Mouse (Mus musculus) megakaryocyte, embryonic 14.5 days (primary cell): Measurements from ENCODE around the gene Olfr1185-ps1. TPM values are rescaled to one million over a fixed set of nuclear protein-coding genes. Genes with fewer than 3 reads are reported as not detected.
"Not testable (repeated sequence)": the region's sequence is repeated elsewhere in the genome, so short reads cannot be mapped to it uniquely, and the experiment has no call there.

Experiments
- H3K27me3 ChIP-seq: replicated peaks from 2 replicates; pipeline ENCODE3; 2012; ENCODE audit warnings: inconsistent platforms
- H3K36me3 ChIP-seq: replicated peaks from 2 replicates; pipeline ENCODE3; 2012; ENCODE audit warnings: low read length, inconsistent platforms, mixed read lengths
- H3K4me1 ChIP-seq: 2 replicates; pipeline ENCODE4 v1.6.1; 2012; ENCODE audit warnings: inconsistent platforms
- H3K4me3 ChIP-seq: replicated peaks from 2 replicates; pipeline ENCODE3; 2012; ENCODE audit warnings: moderate library complexity, mild to moderate bottlenecking, inconsistent platforms
- H3K9me3 ChIP-seq: 2 replicates; pipeline ENCODE4 v1.6.1; 2012; ENCODE audit warnings: inconsistent platforms
- FLI1 ChIP-seq: IDR thresholded peaks from 2 replicates; pipeline ENCODE4 v1.6.1; 2012; ENCODE audit warnings: low read length, inconsistent platforms, mixed read lengths
- GATA1 ChIP-seq: IDR thresholded peaks from 3 replicates; pipeline ENCODE4 v1.6.1; 2012; ENCODE audit warnings: mixed read lengths, low read length, inconsistent platforms, borderline replicate concordance
- polyA plus RNA-seq: library from polyadenylated mRNA; stranded (reverse); fragments of >175 nt; gene quantifications from 2 replicates; pipeline ENCODE4 v1.2.3, GENCODE M21; 2012; ENCODE audit warnings: low replicate concordance; ENCODE audit not compliant: insufficient read depth

Olfr1185-ps1 gene
- not detected in 2 replicates for polyA plus RNA-seq

- no peak within 1 kb of the TSS for H3K4me3 ChIP-seq
- no peaks in the 10 kb centered on the region for H3K36me3 ChIP-seq
- H3K4me1 ChIP-seq, result no peaks in the 10 kb centered on the region
- no peaks in the 10 kb centered on the region for H3K9me3 ChIP-seq
- no peak for TF ChIP-seq FLI1
- TF ChIP-seq GATA1, result no peak
- H3K27me3 ChIP-seq, result no peaks in the 10 kb centered on the region
Observed at GRCm38 (mm10) chr2:88493020-88493419, at the start of gene Olfr1185-ps1. Olfr1185-ps1 (plus strand) TSS chr2:88493320.

- Histone ChIP-seq H3K4me3 (no peak within 1 kb of the TSS), H3K9me3 (no peaks in the 10 kb centered on the region), H3K27me3 (no peaks in the 10 kb centered on the region), H3K36me3 (no peaks in the 10 kb centered on the region), H3K4me1 (no peaks in the 10 kb centered on the region)
- TF ChIP-seq FLI1 (no peak), GATA1 (no peak)
Observed at GRCm38 (mm10) chr2:88449031-88449430, 44.1 kb upstream of the Olfr1185-ps1 start, which contains the start of gene Gm13757. Gm13757 (minus strand) TSS chr2:88449131.

GRCm38 (mm10) chr2:88454567-88454966, 38.6 kb upstream of the Olfr1185-ps1 start, which contains the start of gene Olfr1183:
Olfr1183 (plus strand) TSS chr2:88454867.
- H3K27me3 ChIP-seq, H3K4me3 ChIP-seq, H3K4me1 ChIP-seq, H3K9me3 ChIP-seq, H3K36me3 ChIP-seq: not testable (repeated sequence)

GRCm38 (mm10) chr2:88483298-88483697, 9.8 kb upstream of the Olfr1185-ps1 start, which contains the start of gene Olfr1184:
Olfr1184 (plus strand) TSS chr2:88483598.
- no peaks in the 10 kb centered on the region for H3K9me3 ChIP-seq
- H3K4me1 ChIP-seq, result no peaks in the 10 kb centered on the region
- no peaks in the 10 kb centered on the region for H3K36me3 ChIP-seq
- H3K4me3 ChIP-seq, result no peak within 1 kb of the TSS
- H3K27me3 ChIP-seq, result no peaks in the 10 kb centered on the region
- TF ChIP-seq GATA1, result no peak
- TF ChIP-seq FLI1, result no peak

- no peaks in the 10 kb centered on the region for H3K36me3 ChIP-seq
- no peaks in the 10 kb centered on the region for H3K4me1 ChIP-seq
- H3K27me3 ChIP-seq, result no peaks in the 10 kb centered on the region
- no peaks in the 10 kb centered on the region for H3K9me3 ChIP-seq
- TF ChIP-seq GATA1 (no peak), FLI1 (no peak)
- H3K4me3 ChIP-seq, result no peak within 1 kb of the TSS
Observed at GRCm38 (mm10) chr2:88518251-88518650, 25.1 kb downstream of the Olfr1185-ps1 start, which contains the start of gene Olfr1186. Olfr1186 (plus strand) TSS chr2:88518551.

GRCm38 (mm10) chr2:88525720-88526119, 32.6 kb downstream of the Olfr1185-ps1 start:
- no peaks in the 10 kb centered on the region for H3K27me3 ChIP-seq
- no peaks in the 10 kb centered on the region for H3K36me3 ChIP-seq
- TF ChIP-seq FLI1 (no peak), GATA1 (no peak)
- H3K9me3 ChIP-seq, result 0 out of 2 replicates have a peak, but pooled peaks cover 5% of the 10 kb centered on the region
- H3K4me1 ChIP-seq, result no peaks in the 10 kb centered on the region
- no peak overlapping the region for H3K4me3 ChIP-seq

Other genes with a start within 250 kb of the Olfr1185-ps1 start
- gene Olfr1173, start 213.4 kb upstream of the Olfr1185-ps1 start, polyA plus RNA-seq, result not detected in 2 replicates
- not detected in 2 replicates for gene Olfr1174-ps, start 178.2 kb upstream of the Olfr1185-ps1 start, polyA plus RNA-seq
- not detected in 2 replicates for gene Olfr1175-ps, start 166.1 kb upstream of the Olfr1185-ps1 start, polyA plus RNA-seq
- gene Olfr1176, start 156.6 kb upstream of the Olfr1185-ps1 start, polyA plus RNA-seq, result not detected in 2 replicates
- gene Olfr1177-ps, start 146.8 kb upstream of the Olfr1185-ps1 start, polyA plus RNA-seq, result not detected in 2 replicates
- 0.45 TPM in 1 of 2 replicates, not detected in the other for gene Olfr1178, start 106.3 kb upstream of the Olfr1185-ps1 start, polyA plus RNA-seq
- gene Olfr1179, start 86.9 kb upstream of the Olfr1185-ps1 start, polyA plus RNA-seq, result not detected in 2 replicates
- not detected in 2 replicates for gene Olfr1180, start 74.2 kb upstream of the Olfr1185-ps1 start, polyA plus RNA-seq
- not detected in 2 replicates for gene Olfr1181, start 67.1 kb upstream of the Olfr1185-ps1 start, polyA plus RNA-seq
- gene Gm13757, start 44.2 kb upstream of the Olfr1185-ps1 start, polyA plus RNA-seq, result not detected in 2 replicates
- not detected in 2 replicates for gene Olfr1183, start 38.5 kb upstream of the Olfr1185-ps1 start, polyA plus RNA-seq
- gene Olfr1184, start 9.7 kb upstream of the Olfr1185-ps1 start, polyA plus RNA-seq, result not detected in 2 replicates
- gene Olfr1186, start 25.2 kb downstream of the Olfr1185-ps1 start, polyA plus RNA-seq, result not detected in 2 replicates
- gene Olfr1188, start 63.6 kb downstream of the Olfr1185-ps1 start, polyA plus RNA-seq, result not detected in 2 replicates
- not detected in 2 replicates for gene Olfr1189, start 93.1 kb downstream of the Olfr1185-ps1 start, polyA plus RNA-seq
- gene Olfr1191-ps1, start 147.2 kb downstream of the Olfr1185-ps1 start, polyA plus RNA-seq, result not detected in 2 replicates
- not detected in 2 replicates for gene Olfr1192-ps1, start 155.2 kb downstream of the Olfr1185-ps1 start, polyA plus RNA-seq
- not detected in 2 replicates for gene Olfr1193, start 182.3 kb downstream of the Olfr1185-ps1 start, polyA plus RNA-seq
- not detected in 2 replicates for gene Olfr1195, start 195.9 kb downstream of the Olfr1185-ps1 start, polyA plus RNA-seq
- gene Olfr1196, start 211.3 kb downstream of the Olfr1185-ps1 start, polyA plus RNA-seq, result not detected in 2 replicates
- not detected in 2 replicates for gene Olfr1197, start 239.0 kb downstream of the Olfr1185-ps1 start, polyA plus RNA-seq